Mouse (Mus musculus): ENCODE results near the gene Mylk.
"Not testable (repeated sequence)": the region's sequence is repeated elsewhere in the genome, so short reads cannot be mapped to it uniquely, and the experiment has no call there.

Mylk gene

DNA sequence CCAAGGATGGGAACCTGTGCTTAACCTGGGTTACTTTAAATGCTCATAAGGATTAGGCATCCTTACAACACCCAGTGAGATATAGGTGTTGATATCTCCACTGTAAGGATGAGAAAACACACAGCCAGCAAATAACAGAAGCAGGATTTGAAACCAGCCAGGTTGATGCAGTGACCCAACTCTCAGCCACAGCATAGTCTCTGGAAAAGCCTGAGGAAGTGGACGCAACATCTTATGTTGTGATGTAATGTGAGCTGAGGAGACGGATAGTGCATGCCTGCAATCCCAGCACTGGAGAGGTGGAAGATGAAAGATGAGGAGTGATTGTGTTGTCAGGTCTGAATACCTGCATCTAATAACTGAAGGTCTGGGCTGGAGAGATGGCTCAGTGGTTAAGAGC, 22.4 kb downstream of the Mylk start:
- no peak for ATAC-seq (ENCODE audit: insufficient number of reproducible peaks, low FRiP score, low TSS enrichment)

DNA sequence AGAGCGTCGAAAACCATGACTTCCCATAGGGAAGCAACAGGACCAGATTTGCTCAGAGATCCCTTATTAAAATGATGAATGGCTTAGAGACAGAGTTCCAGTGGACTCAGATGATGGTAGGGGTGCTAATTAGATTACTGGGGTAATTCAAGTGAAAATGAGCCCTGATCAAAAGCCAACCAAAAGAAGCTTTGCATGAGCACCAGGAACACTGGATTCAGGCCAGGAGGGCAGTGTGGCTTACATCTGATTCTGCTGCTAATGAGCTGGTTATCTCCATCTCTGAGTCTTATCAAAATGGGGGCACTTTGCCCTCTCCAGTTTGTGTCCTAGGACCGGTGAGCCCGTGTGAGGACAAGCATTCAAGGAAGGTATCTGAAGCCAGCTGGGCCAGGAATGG, 23.4 kb downstream of the Mylk start:
- ATAC-seq (ENCODE audit: insufficient number of reproducible peaks, low FRiP score, low TSS enrichment) = no peak

GRCm38 (mm10) chr16:34770127-34770526, 25.1 kb downstream of the Mylk start:
- no peak for ATAC-seq (ENCODE audit: insufficient number of reproducible peaks, low FRiP score, low TSS enrichment)

DNA sequence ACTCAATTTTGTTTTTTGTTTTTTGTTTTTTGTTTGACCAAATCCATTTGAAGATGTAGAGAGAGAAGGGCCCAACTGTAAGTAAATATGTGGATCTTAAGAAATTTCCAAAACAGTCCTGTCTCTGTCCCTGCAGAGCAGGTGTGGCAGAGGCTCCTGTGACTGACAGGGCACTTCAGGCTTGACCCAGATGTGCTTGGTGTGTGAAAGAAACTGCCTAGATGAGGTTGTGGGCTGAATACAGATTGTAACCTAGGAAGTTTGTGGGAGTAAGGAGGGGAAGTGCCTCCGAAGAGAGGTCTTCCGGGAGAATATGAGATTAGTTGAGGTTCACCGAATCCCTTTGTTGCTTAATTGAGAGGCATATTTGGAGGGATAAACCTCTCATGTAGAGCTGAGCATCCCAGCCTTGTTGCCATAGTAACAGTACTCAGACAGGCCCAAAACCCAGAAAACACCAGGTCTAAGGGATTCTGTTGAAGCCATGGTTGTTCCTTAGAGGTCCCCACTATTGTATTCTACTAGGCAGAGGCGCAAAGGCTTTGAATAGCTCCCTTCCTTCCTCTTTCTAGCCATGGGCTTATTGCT, 27.5 kb downstream of the Mylk start:
- ATAC-seq (ENCODE audit: insufficient number of reproducible peaks, low FRiP score, low TSS enrichment) = no peak

GRCm38 (mm10) chr16:34782442-34782841, 37.4 kb downstream of the Mylk start:
- ATAC-seq (ENCODE audit: insufficient number of reproducible peaks, low FRiP score, low TSS enrichment) = no peak

DNA sequence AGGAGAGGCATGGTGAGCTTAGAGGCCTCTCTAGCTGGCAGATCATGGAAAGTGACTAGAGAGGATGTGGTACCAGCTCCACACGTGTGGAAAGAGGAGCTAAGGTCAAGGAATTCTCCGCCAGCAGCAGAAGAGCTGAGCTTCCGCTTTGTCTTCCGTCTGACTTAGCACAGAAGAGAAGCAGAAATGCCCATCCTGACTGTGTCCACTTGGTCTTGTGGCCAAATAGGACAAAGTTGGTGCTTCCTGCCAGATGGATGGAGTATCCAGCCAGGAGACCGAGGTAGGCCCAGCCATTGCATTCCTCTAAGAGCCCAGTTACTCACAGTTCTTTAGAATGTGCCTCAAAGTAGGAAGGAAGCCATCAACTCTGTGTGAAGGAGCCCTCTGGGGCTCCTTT, 38.5 kb downstream of the Mylk start:
- no peak for ATAC-seq (ENCODE audit: insufficient number of reproducible peaks, low FRiP score, low TSS enrichment)

- no peak for ATAC-seq (ENCODE audit: insufficient number of reproducible peaks, low FRiP score, low TSS enrichment)
Measured at GRCm38 (mm10) chr16:34784675-34785074, 39.7 kb downstream of the Mylk start.

GRCm38 (mm10) chr16:34792555-34792954, 47.5 kb downstream of the Mylk start:
- no peak for ATAC-seq (ENCODE audit: insufficient number of reproducible peaks, low FRiP score, low TSS enrichment)

- no peak for ATAC-seq (ENCODE audit: insufficient number of reproducible peaks, low FRiP score, low TSS enrichment)
Measured at GRCm38 (mm10) chr16:34793000-34793399, 48.0 kb downstream of the Mylk start.

GRCm38 (mm10) chr16:34801222-34801621, 56.2 kb downstream of the Mylk start:
- no peak for ATAC-seq (ENCODE audit: insufficient number of reproducible peaks, low FRiP score, low TSS enrichment)

DNA sequence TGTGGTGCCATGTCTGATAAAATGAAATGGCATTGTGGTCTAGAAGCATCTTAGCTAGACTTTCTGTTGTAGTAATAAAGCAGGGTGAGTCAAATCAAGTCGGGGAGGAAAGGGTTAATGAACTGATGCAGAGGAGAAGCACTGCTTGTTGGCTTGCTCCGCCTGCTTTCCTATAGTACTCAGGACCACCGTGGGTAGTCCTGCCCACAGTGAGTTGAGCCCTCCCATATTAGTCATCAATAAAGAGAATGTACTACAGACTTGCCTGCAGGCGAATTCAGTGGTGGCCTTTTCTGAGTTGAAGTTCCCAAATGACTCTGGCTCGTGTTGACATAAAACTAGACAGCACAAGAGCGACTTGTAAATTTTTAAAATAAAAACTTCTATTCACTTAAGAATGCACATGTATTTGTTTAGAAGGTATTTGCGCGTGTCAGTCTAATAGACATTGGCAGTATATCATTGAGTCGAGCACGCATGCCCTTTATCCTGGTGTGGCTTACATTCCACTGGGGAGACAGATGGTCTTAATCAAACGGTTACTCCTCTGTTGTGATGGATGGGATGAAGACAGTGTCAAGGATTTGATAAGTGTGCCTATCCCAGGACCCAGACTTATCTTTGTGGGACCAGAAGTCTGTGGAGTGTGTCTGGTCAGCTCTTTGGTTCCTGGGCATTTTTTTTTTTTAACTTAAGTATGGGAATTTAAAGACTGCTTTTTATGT, 59.4 kb downstream of the Mylk start:
- no peak for ATAC-seq (ENCODE audit: insufficient number of reproducible peaks, low FRiP score, low TSS enrichment)

DNA sequence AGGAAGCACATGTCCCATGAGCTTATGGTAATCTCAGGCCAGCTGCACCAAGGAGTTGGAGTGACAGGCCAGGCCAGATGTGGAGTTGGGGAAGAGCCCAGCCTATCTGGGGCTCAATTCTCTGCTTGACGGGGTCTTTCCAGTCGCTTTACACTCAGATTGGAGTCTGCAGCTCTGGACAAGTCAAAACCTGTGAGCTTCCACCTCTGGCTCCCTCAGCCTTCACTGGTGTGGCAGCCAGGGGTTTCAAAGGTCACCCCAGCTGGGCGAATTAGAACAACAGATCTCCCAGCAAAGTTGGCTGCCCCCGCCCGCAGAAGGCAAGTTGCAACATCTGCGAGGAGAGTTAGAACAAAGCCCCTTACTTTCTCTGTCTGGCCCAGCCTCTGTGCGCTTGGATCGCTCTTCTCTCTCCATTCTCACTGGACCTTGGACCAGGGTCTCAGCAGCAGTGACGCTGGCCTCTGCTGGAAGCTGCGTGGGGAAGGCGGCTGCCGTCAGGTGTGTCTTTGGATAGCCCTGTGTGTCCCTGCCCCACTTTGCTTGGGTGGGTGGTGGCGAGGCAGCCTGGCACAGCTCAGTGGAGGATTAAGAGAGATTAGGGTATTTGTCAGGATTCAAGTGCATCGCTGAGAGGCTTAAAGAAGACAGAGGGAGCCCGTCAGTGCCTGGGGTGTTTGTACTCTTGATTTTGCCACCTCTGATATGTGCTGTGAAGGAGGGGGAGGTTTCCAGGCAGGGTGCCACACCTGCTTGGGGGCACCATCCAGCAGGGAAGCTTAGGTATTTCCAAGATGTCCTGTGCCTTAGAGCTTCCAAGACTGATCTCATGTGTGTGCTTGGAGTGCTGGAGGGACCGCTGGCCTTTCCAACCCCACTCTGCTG, 62.1 kb downstream of the Mylk start:
- ATAC-seq (ENCODE audit: insufficient number of reproducible peaks, low FRiP score, low TSS enrichment) = no peak

- ATAC-seq (ENCODE audit: insufficient number of reproducible peaks, low FRiP score, low TSS enrichment) = no peak
Measured at GRCm38 (mm10) chr16:34807768-34808275, 62.8 kb downstream of the Mylk start.

DNA sequence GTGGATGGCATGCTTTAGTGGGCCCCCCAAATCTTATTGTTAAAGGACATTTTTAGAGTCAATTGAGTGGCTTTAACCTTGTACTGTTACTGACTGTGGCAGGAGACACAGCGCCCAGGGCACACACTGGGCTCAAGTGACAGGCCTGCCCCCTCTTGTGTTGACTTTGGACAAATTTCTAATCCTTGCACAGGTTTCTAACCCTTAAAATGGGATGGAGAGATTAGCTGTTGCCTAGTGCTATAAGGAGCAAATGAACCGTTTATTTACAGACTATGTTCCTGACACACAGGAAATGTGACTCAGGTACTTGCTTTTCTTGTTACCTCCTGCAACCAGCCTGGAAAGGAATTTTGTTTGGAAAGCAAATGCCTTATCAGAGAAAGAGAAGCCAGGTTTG, 67.2 kb downstream of the Mylk start:
- ATAC-seq (ENCODE audit: insufficient number of reproducible peaks, low FRiP score, low TSS enrichment) = no peak

DNA sequence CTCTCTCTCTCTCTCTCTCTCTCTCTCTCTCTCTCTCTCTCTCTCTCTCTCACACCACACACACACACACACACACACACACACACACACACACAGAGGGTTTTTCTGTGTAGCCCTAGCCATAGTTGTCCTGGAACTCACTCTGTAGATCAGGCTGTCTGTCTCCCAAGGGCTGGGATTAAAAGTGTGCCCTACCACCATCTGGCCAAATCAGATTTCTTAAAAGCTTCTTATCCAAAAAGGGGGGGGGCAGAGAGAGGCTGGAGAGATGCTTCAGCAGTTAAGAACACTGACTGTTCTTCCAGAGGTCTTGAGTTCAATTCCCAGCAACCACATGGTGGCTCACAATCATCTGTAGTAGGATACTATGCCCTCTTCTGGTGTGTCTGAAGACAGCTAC, 68.2 kb downstream of the Mylk start:
- not testable (repeated sequence) for ATAC-seq (ENCODE audit: insufficient number of reproducible peaks, low FRiP score, low TSS enrichment)

DNA sequence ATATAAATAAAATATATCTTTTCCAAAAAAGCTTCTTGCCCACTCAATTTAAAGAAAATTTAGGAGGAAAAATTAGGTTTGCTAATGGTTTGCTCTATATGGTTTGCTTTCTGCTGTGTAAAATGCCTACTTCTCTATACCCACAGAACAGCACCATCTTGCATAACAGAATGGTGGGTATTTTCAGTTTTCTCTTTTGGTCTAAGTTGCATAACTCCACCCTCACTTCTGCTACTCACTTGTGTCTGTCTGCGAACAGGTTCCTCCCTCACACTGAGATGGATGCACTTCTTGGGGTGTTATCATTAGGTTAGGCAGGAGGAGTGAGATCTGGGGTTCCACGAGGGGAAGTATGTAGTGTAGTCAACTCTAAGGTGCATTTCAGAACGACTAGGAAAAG, 68.6 kb downstream of the Mylk start:
- ATAC-seq (ENCODE audit: insufficient number of reproducible peaks, low FRiP score, low TSS enrichment) = no peak

- no peak for ATAC-seq (ENCODE audit: insufficient number of reproducible peaks, low FRiP score, low TSS enrichment)
Measured at GRCm38 (mm10) chr16:34814612-34815011, 69.6 kb downstream of the Mylk start.

- no peak for ATAC-seq (ENCODE audit: insufficient number of reproducible peaks, low FRiP score, low TSS enrichment)
Measured at GRCm38 (mm10) chr16:34816548-34816947, 71.5 kb downstream of the Mylk start.

DNA sequence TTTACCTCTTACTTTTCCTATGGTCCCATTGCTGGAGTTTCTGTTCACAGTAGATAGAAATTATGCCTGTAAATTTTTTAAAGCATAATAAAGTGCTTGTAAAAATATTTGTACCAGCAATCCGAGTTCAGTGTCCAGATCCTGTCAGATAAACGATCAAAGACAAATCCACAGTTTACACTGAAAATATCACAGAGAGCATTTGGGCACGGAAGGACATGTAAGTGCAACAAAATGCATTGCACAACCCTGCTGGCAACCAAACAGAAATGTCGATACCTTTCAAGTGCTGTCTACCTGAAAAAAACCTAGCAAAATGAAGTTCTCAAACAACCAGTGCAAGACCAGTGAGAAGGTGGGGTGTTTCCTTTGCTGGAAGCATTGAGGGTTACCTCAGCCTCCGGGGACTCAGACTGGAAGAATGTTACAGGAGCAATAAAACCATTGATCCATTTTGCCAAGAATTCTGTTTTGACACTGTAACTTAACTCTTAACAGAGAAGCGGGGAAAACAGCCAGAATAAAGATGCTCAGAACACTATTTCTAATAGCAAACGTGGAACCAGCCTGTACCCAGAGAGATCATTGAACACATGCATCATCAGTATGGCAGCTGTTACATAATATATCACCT, 80.2 kb downstream of the Mylk start:
- ATAC-seq (ENCODE audit: insufficient number of reproducible peaks, low FRiP score, low TSS enrichment) = no peak

GRCm38 (mm10) chr16:34834477-34834876, 89.5 kb downstream of the Mylk start:
- ATAC-seq (ENCODE audit: insufficient number of reproducible peaks, low FRiP score, low TSS enrichment) = no peak
